Mouse (Mus musculus): Measurements from ENCODE around the gene Ccdc61.

The Ccdc61 gene

GRCm38 (mm10) chr7:18858310-18858916 lies 51.8 kb downstream of the Ccdc61 start:
- DNase-seq (ENCODE audit: low spot score) = no peak

- DNase-seq (ENCODE audit: low spot score) = no peak
Measured at GRCm38 (mm10) chr7:18848395-18848794, 61.8 kb downstream of the Ccdc61 start.

- DNase-seq (ENCODE audit: low spot score) = no peak
Measured at GRCm38 (mm10) chr7:18844811-18845210, 65.4 kb downstream of the Ccdc61 start.

GRCm38 (mm10) chr7:18841174-18841567 lies 69.0 kb downstream of the Ccdc61 start:
- DNase-seq (ENCODE audit: low spot score) = no peak

All from ovary, postnatal 36 days (tissue).